Comparison of ENCODE assay signal across 8 mouse cellular contexts in the genomic region with DNA sequence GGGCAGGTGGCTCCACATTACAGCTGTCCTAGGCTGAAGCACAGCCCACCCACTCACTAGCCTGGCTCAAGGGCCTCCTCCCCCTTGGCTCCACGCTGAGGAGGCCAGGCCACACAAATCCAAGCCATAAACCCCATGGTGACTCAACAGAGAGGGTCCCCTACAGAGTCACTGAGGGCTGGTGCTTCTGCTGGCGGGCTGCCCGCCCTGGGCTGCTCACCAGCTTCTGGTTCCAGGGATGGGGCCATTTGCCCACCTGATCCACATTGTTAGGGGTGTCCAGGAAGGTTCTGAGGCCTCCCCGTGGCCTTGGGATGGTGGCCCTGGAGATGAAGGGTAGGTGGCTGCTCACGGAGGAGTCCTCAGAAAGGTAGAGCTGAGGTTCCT. TPM values are rescaled to one million over a fixed set of nuclear protein-coding genes. Genes with fewer than 3 reads are reported as not detected.
A peak's percentile ranks its signal among the peaks of the same experiment; 100 is the strongest.
DNase-seq lines count a peak whose midpoint lies in the region; ATAC-seq lines count a peak whose summit lies in the region.

No protein-coding gene starts in this region.

- no peak overlapping the region for H3K4me2 ChIP-seq in hindbrain, embryonic 11.5 days (replicated peaks; ENCODE audit: low read depth, low read length)
- peak overlapping the region; percentile 44 for H3K4me2 ChIP-seq in midbrain, embryonic 13.5 days (replicated peaks)

- H3K4me1 ChIP-seq in hindbrain, embryonic 11.5 days (replicated peaks; ENCODE audit: control insufficient read depth, insufficient read depth, low read length) = peaks cover 19% of the 10 kb centered on the region
- H3K4me1 ChIP-seq in midbrain, embryonic 13.5 days (replicated peaks) = peaks cover 45% of the 10 kb centered on the region

- no peak overlapping the region for H3K4me3 ChIP-seq in hindbrain, embryonic 11.5 days (ENCODE audit: low read depth, low read length)
- H3K4me3 ChIP-seq in midbrain, embryonic 13.5 days (replicated peaks) = no peak overlapping the region

- H3K36me3 ChIP-seq in hindbrain, embryonic 11.5 days (ENCODE audit: control insufficient read depth, insufficient read depth, low read length) = no peaks in the 10 kb centered on the region
- H3K36me3 ChIP-seq in midbrain, embryonic 13.5 days = no peaks in the 10 kb centered on the region

- ATAC-seq in hindbrain, embryonic 11.5 days (ENCODE audit: low FRiP score) = peak; percentile 1
- ATAC-seq in midbrain, embryonic 13.5 days = peak; percentile 7
- no peak for ATAC-seq in erythroid progenitor cell, adult 5-6 weeks (replicated peaks; ENCODE audit: low FRiP score, poor library complexity, severe bottlenecking)
- ATAC-seq in megakaryocyte-erythroid progenitor cell, adult 5-6 weeks (replicated peaks; ENCODE audit: low FRiP score, low TSS enrichment, poor library complexity, severe bottlenecking) = no peak

- H3K9me3 ChIP-seq in hindbrain, embryonic 11.5 days (ENCODE audit: control insufficient read depth, low read length) = no peaks in the 10 kb centered on the region
- H3K9me3 ChIP-seq in midbrain, embryonic 13.5 days = no peaks in the 10 kb centered on the region

- 53% methylated on average over 5 of the region's 5 CpGs for WGBS in hindbrain, embryonic 11.5 days
- 46% methylated on average over 5 of the region's 5 CpGs for WGBS in midbrain, embryonic 13.5 days

- peaks cover 10% of the 10 kb centered on the region for H3K27me3 ChIP-seq in hindbrain, embryonic 11.5 days (ENCODE audit: control insufficient read depth, insufficient read depth, low read length)
- peaks cover 20% of the 10 kb centered on the region for H3K27me3 ChIP-seq in midbrain, embryonic 13.5 days

- DNase-seq in kidney, postnatal 14 days = peak; percentile 32
- DNase-seq in kidney, postnatal 25 days = no peak
- peak; percentile 20 to 40 for DNase-seq in cerebellum, postnatal 25 days
- DNase-seq in hindbrain, embryonic 11.5 days (ENCODE audit: low spot score) = no peak
- DNase-seq in urinary bladder, adult 18-20 months (ENCODE audit: low spot score in 2 of 2) = no peak

- no peak overlapping the region for H3K9ac ChIP-seq in hindbrain, embryonic 11.5 days (ENCODE audit: low read depth, low read length)
- peak overlapping the region; percentile 28 for H3K9ac ChIP-seq in midbrain, embryonic 13.5 days (replicated peaks)

- peak overlapping the region; percentile 6; the same call in 1 of the 2 replicates for H3K27ac ChIP-seq in hindbrain, embryonic 11.5 days (ENCODE audit: low read depth, low read length)
- H3K27ac ChIP-seq in midbrain, embryonic 13.5 days = peak overlapping the region; percentile 77

RNA-seq across cellular contexts. Expression of gene 1700001O22Rik, which starts 7.6 kb away (rescaled TPM):
- polyA plus RNA-seq in hindbrain, embryonic 11.5 days (2014; fragmentation: Nextera tagmentation; extraction: Ambion mirVana) = 2.7 and 4.0 TPM in 2 replicates
- polyA plus RNA-seq in midbrain, embryonic 13.5 days (2015; fragmentation: Nextera tagmentation; extraction: Ambion mirVana) = 1.1 and 1.3 TPM in 2 replicates
- not detected in 2 replicates for total RNA-seq in erythroid progenitor cell, adult 5-6 weeks (2015; ENCODE audit: low replicate concordance)
- not detected in 2 replicates for total RNA-seq in erythroid progenitor cell, adult 5-6 weeks (2017; ENCODE audit: low replicate concordance)
- 0.54 and 1.2 TPM in 2 replicates for total RNA-seq in megakaryocyte-erythroid progenitor cell, adult 5-6 weeks (2014; fragmentation: Nextera tagmentation)
- not detected in 2 replicates for total RNA-seq in megakaryocyte-erythroid progenitor cell, adult 5-6 weeks (2017)

RNA-seq across cellular contexts. Expression of gene Ntmt1, which starts 11.7 kb away (rescaled TPM):
- polyA plus RNA-seq in hindbrain, embryonic 11.5 days (2014; fragmentation: Nextera tagmentation; extraction: Ambion mirVana) = 108 and 110 TPM in 2 replicates
- polyA plus RNA-seq in midbrain, embryonic 13.5 days (2015; fragmentation: Nextera tagmentation; extraction: Ambion mirVana) = 121 and 123 TPM in 2 replicates
- total RNA-seq in erythroid progenitor cell, adult 5-6 weeks (2015; ENCODE audit: low replicate concordance) = 1.7 and 2.2 TPM in 2 replicates
- total RNA-seq in erythroid progenitor cell, adult 5-6 weeks (2017; ENCODE audit: low replicate concordance) = 4.0 TPM in 1 of 2 replicates, not detected in the other
- total RNA-seq in megakaryocyte-erythroid progenitor cell, adult 5-6 weeks (2014; fragmentation: Nextera tagmentation) = 23.7 and 36.8 TPM in 2 replicates
- 9.8 and 14.7 TPM in 2 replicates for total RNA-seq in megakaryocyte-erythroid progenitor cell, adult 5-6 weeks (2017)

RNA-seq across cellular contexts. Expression of gene Asb6, which starts 34.3 kb away (rescaled TPM):
- 26.0 and 28.5 TPM in 2 replicates for polyA plus RNA-seq in hindbrain, embryonic 11.5 days (2014; fragmentation: Nextera tagmentation; extraction: Ambion mirVana)
- polyA plus RNA-seq in midbrain, embryonic 13.5 days (2015; fragmentation: Nextera tagmentation; extraction: Ambion mirVana) = 41.7 and 43.0 TPM in 2 replicates
- total RNA-seq in erythroid progenitor cell, adult 5-6 weeks (2015; ENCODE audit: low replicate concordance) = 39.8 and 43.6 TPM in 2 replicates
- total RNA-seq in erythroid progenitor cell, adult 5-6 weeks (2017; ENCODE audit: low replicate concordance) = 61.4 and 62.3 TPM in 2 replicates
- total RNA-seq in megakaryocyte-erythroid progenitor cell, adult 5-6 weeks (2014; fragmentation: Nextera tagmentation) = 30.1 and 31.3 TPM in 2 replicates
- total RNA-seq in megakaryocyte-erythroid progenitor cell, adult 5-6 weeks (2017) = 16.2 and 37.6 TPM in 2 replicates

RNA-seq across cellular contexts. Expression of gene Prrx2, which starts 38.9 kb away (rescaled TPM):
- polyA plus RNA-seq in hindbrain, embryonic 11.5 days (2014; fragmentation: Nextera tagmentation; extraction: Ambion mirVana) = 36.7 and 39.7 TPM in 2 replicates
- 2.0 and 2.8 TPM in 2 replicates for polyA plus RNA-seq in midbrain, embryonic 13.5 days (2015; fragmentation: Nextera tagmentation; extraction: Ambion mirVana)
- not detected in 2 replicates for total RNA-seq in erythroid progenitor cell, adult 5-6 weeks (2015; ENCODE audit: low replicate concordance)
- 0.77 TPM in 1 of 2 replicates, not detected in the other for total RNA-seq in erythroid progenitor cell, adult 5-6 weeks (2017; ENCODE audit: low replicate concordance)
- not detected in 2 replicates for total RNA-seq in megakaryocyte-erythroid progenitor cell, adult 5-6 weeks (2014; fragmentation: Nextera tagmentation)
- not detected in 2 replicates for total RNA-seq in megakaryocyte-erythroid progenitor cell, adult 5-6 weeks (2017)

Comparison
In these comparisons a context has a peak if more than half of its experiments do, and no peak if none do; other contexts are left out.
1. DNase-seq: peak in kidney, postnatal 14 days (single experiment) and cerebellum, postnatal 25 days (2 of 2); none in kidney, postnatal 25 days (0 of 2), hindbrain, embryonic 11.5 days (single experiment) and urinary bladder, adult 18-20 months (0 of 2).
2. ATAC-seq: peak in hindbrain, embryonic 11.5 days (single experiment) and midbrain, embryonic 13.5 days (single experiment); none in erythroid progenitor cell, adult 5-6 weeks (single experiment) and megakaryocyte-erythroid progenitor cell, adult 5-6 weeks (single experiment).